Mouse (Mus musculus): Measurements from ENCODE around the gene Rnf220. TPM values are rescaled to one million over a fixed set of nuclear protein-coding genes. Genes with fewer than 3 reads are reported as not detected.

The Rnf220 gene
- polyA plus RNA-seq, 1 experiment from 2014 or later, result 116 TPM

DNA sequence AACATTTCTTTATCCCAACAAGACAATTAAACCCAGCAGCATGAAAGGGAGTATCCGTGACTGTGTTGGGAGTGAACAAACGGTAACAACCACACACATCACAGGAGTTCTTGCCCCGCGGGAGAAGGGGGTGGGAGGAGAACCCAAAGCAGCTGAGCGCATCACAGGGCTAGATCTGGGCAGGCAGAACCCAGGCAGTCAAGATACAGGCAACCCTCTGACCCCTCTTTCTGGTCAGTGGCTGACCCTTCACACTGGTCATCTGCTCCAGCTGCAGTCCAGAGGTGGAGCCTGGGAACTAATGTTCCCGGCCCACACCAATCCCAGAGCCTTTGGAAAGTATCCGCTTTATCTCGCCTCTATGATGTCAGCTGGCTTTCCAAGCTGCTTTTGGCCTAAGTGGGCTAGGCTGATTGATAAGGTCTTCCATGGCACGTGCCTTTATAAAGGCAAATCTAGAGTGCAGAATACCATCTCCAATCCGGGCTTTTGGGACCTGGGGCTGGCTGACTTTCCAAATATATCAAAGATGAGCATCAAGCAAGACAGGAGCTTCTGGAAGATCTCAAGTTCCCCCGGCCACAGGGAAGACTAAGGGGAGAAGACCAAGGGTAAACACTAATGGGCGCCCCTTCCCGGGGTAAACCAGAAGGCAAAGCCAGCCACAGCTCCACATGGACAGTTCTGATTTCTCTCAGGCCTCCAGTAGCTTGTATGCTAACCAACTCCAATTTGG lies 11.6 kb downstream of the Rnf220 start:
- Histone ChIP-seq H3K4me1 (peaks cover 30% of the 10 kb centered on the region), H3K27ac (peak overlapping the region; percentile 36; the same call in 1 of the 2 replicates), H3K9ac (peak overlapping the region; percentile 45; the same call in 1 of the 2 replicates), H3K4me3 (replicated peaks) (peak overlapping the region; percentile 46), H3K9me3 (no peaks in the 10 kb centered on the region), H3K36me3 (replicated peaks) (no peaks in the 10 kb centered on the region), H3K27me3 (peaks cover 84% of the 10 kb centered on the region), H3K4me2 (peak overlapping the region; percentile 91)
- ATAC-seq (ENCODE audit: low FRiP score), result 0 out of 2 replicates have a peak, but pooled peaks have one; percentile 1
- WGBS, result 40% methylated on average over 13 of the region's 13 CpGs

DNA sequence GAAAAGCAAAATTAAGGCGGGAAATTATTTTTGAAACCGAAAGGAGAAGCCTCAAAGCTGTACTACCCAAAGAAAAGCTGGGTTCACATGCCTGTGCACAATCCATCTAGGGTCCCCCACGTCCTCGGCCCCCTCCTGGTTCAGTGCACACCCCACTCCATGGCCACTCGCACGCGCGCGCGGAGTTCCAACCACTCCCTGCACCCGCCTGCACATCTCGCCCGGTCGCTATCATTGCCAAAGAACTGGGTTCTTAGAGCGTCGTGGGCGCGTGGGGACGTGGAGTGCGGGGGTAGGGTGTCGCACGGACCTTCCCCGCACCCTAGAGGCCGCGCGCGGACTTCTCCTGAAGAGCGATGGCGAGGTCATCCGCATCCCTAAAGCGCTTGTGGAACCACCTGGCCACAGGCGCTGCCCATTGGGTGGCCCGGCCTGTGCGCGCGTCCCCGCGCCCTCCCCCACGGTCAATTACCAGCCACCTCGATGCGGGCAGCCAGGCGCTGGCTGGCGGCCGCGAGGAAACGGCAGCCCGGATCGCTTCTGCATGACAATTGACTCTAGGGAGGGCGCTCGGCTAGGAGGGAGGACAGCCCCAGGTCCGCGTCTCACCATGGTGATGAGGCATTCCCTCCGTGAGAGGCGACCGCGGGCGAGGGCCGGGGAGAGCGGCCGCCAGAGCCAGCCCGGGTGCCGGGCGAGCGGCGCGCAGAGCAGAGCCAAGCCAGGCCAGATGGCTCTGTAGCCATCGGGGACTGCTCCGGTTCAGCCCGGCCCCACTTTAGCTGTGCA lies 12.4 kb downstream of the Rnf220 start:
- peaks cover 30% of the 10 kb centered on the region for H3K4me1 ChIP-seq
- H3K27ac ChIP-seq, result peak overlapping the region; percentile 36; the same call in 1 of the 2 replicates
- H3K9ac ChIP-seq, result peak overlapping the region; percentile 45
- H3K4me3 ChIP-seq (replicated peaks), result peak overlapping the region; percentile 46
- ATAC-seq (ENCODE audit: low FRiP score), result peak; percentile 89
- peak overlapping the region; percentile 91 for H3K4me2 ChIP-seq
- H3K27me3 ChIP-seq, result peaks cover 84% of the 10 kb centered on the region
- H3K36me3 ChIP-seq (replicated peaks), result no peaks in the 10 kb centered on the region
- under 1% methylated on average over 69 of the region's 69 CpGs for WGBS
- no peaks in the 10 kb centered on the region for H3K9me3 ChIP-seq

DNA sequence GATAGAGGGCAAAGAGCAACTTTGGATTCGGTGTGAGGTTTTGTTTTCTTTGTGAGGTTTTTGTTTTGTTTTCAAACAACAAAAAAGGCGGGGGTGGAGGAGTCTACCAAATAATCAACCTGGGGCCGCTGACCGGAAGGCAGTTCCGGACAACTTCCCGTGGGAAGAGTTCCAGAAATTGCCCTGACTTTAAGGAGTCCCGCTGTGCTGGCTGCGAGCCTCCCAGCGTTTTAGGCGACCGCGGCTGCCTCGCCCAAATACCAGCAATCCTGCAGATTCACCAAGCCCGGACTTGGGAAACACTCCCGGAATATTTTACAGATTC lies 13.0 kb downstream of the Rnf220 start:
- peak overlapping the region; percentile 45; the same call in 1 of the 2 replicates for H3K9ac ChIP-seq
- no peak overlapping the region for H3K27ac ChIP-seq
- H3K36me3 ChIP-seq (replicated peaks), result no peaks in the 10 kb centered on the region
- H3K9me3 ChIP-seq, result no peaks in the 10 kb centered on the region
- peaks cover 30% of the 10 kb centered on the region for H3K4me1 ChIP-seq
- H3K4me2 ChIP-seq, result peak overlapping the region; percentile 91
- 1% methylated on average over 15 of the region's 15 CpGs for WGBS
- ATAC-seq (ENCODE audit: low FRiP score), result no peak
- peaks cover 83% of the 10 kb centered on the region for H3K27me3 ChIP-seq
- H3K4me3 ChIP-seq (replicated peaks), result peak overlapping the region; percentile 46

DNA sequence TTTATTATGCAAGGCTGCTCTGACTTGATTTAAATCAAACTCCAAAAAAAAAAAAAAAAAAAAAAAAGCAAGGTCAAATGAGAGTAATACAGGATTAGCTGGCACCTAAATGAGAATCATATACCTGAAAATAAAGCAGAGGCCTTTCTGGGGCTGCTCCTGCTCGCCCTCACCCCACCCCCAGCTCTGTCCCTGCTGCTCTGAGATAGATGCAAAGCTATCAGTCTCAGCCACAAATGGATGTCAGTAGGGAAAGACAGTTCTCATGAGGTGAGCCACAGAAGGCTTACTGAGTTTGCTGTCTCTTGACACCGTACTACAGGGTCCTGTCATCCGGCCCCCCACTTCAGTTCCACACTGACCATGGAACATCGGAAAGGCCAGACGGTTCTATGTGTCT lies 14.7 kb downstream of the Rnf220 start:
- 81% methylated on average over 5 of the region's 5 CpGs for WGBS

DNA sequence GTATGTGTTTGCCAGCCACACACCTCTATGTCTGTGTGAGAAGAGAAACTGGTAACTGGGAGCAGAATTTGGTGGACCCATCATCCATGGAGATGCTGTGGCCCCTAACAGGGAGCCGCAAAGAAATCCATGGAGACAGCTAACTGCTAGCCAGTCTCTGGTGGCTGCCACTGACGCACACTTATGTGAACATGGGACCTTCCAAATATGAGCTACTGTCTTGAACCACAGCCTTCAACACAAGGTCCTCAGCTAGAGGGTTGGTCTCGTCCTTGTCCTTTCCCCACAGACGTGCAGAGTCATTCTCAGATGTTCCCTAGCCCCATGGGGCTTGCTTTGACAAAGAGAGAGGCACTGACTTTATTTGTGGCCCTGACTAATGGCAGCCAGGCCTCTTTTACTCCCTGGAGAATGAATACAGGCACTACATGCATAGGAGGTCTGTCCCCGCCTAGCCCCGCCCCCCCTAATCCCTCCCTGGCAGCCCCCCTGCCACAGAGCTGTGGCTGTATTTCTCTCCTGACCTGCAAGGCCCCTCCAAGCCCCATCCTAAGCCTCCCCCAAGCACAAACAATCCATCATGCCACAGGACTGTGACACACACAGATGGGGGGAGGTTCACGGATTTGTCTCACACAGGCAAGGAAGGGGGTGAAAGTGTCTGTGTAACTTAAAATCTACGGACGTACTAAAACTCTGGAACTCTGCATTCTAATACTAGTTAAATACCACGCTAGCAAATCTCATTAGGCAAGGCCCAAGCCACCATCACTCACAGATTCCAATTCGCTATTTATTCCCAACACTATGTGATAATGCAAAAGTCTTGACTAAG lies 16.0 kb downstream of the Rnf220 start:
- 34% methylated on average over 11 of the region's 11 CpGs for WGBS
- Histone ChIP-seq H3K4me3 (replicated peaks) (no peak overlapping the region), H3K36me3 (replicated peaks) (no peaks in the 10 kb centered on the region), H3K27me3 (peaks cover 77% of the 10 kb centered on the region), H3K9me3 (no peaks in the 10 kb centered on the region), H3K27ac (no peak overlapping the region), H3K9ac (no peak overlapping the region), H3K4me2 (no peak overlapping the region), H3K4me1 (peaks cover 38% of the 10 kb centered on the region)
- ATAC-seq (ENCODE audit: low FRiP score), result no peak

More for the DNA sequence above, 14.7 kb downstream of the Rnf220 start:
- Histone ChIP-seq H3K4me1 (peaks cover 41% of the 10 kb centered on the region), H3K27me3 (peaks cover 77% of the 10 kb centered on the region), H3K27ac (no peak overlapping the region), H3K9me3 (no peaks in the 10 kb centered on the region), H3K4me2 (no peak overlapping the region), H3K9ac (no peak overlapping the region), H3K4me3 (replicated peaks) (no peak overlapping the region), H3K36me3 (replicated peaks) (no peaks in the 10 kb centered on the region)
- ATAC-seq (ENCODE audit: low FRiP score), result no peak

DNA sequence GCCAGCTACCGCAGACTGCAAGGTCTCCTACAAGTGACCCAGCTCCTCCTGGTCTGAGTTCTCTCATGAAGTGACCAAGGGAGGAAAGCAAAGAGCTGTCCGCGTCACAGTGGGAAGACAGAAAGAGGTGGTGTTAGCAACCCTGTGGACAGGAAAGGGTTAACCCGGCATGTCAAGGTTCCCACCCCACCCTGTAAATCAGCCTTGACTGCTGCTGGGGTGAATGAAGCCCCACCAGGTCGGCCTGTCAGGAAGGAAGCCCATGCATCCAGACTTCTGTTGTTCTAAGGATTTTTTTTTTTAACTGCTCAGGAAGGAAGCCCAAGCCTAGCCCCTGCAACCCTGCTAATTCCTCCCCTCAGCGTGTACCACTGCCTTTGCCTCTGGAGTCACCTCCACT lies 16.9 kb downstream of the Rnf220 start:
- Histone ChIP-seq H3K4me2 (no peak overlapping the region), H3K4me1 (peaks cover 34% of the 10 kb centered on the region), H3K36me3 (replicated peaks) (no peaks in the 10 kb centered on the region), H3K27me3 (peaks cover 73% of the 10 kb centered on the region), H3K4me3 (replicated peaks) (no peak overlapping the region), H3K9me3 (no peaks in the 10 kb centered on the region), H3K27ac (no peak overlapping the region), H3K9ac (no peak overlapping the region)
- 50% methylated on average over 6 of the region's 6 CpGs for WGBS
- ATAC-seq (ENCODE audit: low FRiP score), result no peak

DNA sequence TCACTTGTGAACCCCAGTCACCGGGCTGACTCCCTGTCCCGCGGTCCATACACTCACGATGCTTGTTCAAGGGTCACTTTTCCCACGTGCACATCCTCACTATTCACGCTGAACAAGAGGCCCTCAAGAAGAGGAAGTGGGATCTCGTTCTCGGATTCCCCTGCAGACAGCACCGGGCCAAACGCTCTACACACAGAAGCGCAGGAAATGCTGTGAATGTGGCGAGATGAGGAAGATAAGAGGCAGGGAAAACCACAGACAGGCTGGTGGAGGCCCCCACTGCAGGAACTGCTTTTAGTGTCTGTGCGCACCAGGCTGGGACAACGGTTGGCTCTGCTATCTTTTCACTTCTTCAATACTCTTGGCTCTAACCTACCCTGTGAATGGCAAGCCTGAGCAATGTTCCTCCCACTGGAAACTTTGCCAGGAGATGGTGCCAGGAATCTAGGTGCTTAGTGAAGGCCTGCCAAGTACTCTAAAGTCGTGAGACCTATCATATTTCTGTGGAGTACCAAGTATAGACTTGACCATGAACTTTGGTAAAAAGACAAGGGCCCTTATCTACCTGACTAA lies 18.7 kb downstream of the Rnf220 start:
- no peak overlapping the region for H3K9ac ChIP-seq
- 85% methylated on average over 15 of the region's 15 CpGs for WGBS
- peaks cover 22% of the 10 kb centered on the region for H3K4me1 ChIP-seq
- peaks cover 70% of the 10 kb centered on the region for H3K27me3 ChIP-seq
- H3K36me3 ChIP-seq (replicated peaks), result no peaks in the 10 kb centered on the region
- no peaks in the 10 kb centered on the region for H3K9me3 ChIP-seq
- H3K27ac ChIP-seq, result no peak overlapping the region
- no peak for ATAC-seq (ENCODE audit: low FRiP score)
- H3K4me2 ChIP-seq, result no peak overlapping the region
- no peak overlapping the region for H3K4me3 ChIP-seq (replicated peaks)

DNA sequence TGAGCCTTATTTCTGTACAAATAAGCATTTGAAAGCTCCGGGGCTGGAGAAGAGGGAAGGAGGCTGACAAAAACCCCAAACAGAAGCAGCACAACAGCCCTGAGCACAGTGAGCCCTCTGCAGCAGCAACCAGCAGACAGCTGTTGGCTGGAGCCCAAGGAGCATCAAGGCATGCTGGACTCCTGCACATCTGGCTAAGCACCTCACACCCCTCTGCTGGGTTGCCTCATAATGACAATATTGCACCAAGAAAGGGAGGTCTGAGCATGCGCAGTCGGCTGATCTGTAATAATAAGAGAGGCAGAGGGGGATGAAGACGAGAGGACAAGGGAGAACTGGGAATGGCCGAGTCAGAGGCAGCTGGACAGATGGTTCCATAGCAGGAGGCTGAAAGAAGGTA lies 19.5 kb downstream of the Rnf220 start:
- no peak for ATAC-seq (ENCODE audit: low FRiP score)
- peaks cover 22% of the 10 kb centered on the region for H3K4me1 ChIP-seq
- no peaks in the 10 kb centered on the region for H3K9me3 ChIP-seq
- H3K9ac ChIP-seq, result no peak overlapping the region
- no peak overlapping the region for H3K4me3 ChIP-seq (replicated peaks)
- H3K36me3 ChIP-seq (replicated peaks), result no peaks in the 10 kb centered on the region
- no peak overlapping the region for H3K4me2 ChIP-seq
- 74% methylated on average over 5 of the region's 5 CpGs for WGBS
- no peak overlapping the region for H3K27ac ChIP-seq
- peaks cover 63% of the 10 kb centered on the region for H3K27me3 ChIP-seq

DNA sequence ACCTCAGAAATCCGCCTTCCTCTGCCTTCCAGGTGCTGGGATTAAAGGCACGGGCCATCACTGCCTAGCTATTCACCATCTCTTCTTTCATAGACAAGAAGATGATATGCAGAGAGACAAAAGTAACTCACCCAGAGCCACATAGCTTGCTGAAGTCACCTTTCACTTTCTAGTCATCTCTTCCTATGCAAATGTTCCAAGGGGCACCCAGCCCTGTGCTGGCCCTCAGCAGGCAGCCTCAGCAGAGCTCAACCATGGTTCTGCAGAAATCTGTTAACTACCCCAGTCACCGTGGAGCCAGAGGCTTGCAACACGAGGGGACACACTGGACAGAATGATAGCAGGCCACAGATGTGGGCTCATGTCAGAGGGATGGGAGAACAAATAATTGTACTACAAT lies 20.1 kb downstream of the Rnf220 start:
- no peak for ATAC-seq (ENCODE audit: low FRiP score)
- WGBS, result 61% methylated on average over 4 of the region's 4 CpGs
- no peak overlapping the region for H3K27ac ChIP-seq
- H3K4me2 ChIP-seq, result no peak overlapping the region
- H3K4me1 ChIP-seq, result peaks cover 22% of the 10 kb centered on the region
- no peaks in the 10 kb centered on the region for H3K9me3 ChIP-seq
- no peak overlapping the region for H3K4me3 ChIP-seq (replicated peaks)
- no peaks in the 10 kb centered on the region for H3K36me3 ChIP-seq (replicated peaks)
- peaks cover 57% of the 10 kb centered on the region for H3K27me3 ChIP-seq
- no peak overlapping the region for H3K9ac ChIP-seq

DNA sequence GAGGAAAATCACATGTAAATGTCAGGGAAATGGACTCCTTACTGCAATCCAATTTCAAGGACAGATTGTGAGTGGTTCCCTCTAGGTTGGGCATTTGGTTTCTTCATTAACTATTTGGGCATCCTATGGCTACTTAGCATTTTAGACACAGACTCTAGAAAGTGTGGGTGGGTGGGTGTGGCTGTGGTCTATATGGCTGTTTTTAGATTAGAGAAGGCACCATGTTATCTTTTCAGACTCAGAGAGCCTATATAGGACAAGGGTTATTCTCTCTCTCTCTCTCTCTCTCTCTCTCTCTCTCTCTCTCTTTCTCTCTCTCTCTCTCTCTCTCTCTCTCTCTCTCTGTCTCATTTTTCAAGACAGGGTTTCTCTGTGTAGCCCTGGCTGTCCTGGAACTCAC lies 20.5 kb downstream of the Rnf220 start:
- Histone ChIP-seq H3K4me3 (replicated peaks) (no peak overlapping the region), H3K9me3 (no peaks in the 10 kb centered on the region), H3K4me1 (peaks cover 21% of the 10 kb centered on the region), H3K4me2 (no peak overlapping the region), H3K36me3 (replicated peaks) (no peaks in the 10 kb centered on the region), H3K27me3 (peaks cover 53% of the 10 kb centered on the region), H3K9ac (no peak overlapping the region), H3K27ac (no peak overlapping the region)
- no peak for ATAC-seq (ENCODE audit: low FRiP score)

DNA sequence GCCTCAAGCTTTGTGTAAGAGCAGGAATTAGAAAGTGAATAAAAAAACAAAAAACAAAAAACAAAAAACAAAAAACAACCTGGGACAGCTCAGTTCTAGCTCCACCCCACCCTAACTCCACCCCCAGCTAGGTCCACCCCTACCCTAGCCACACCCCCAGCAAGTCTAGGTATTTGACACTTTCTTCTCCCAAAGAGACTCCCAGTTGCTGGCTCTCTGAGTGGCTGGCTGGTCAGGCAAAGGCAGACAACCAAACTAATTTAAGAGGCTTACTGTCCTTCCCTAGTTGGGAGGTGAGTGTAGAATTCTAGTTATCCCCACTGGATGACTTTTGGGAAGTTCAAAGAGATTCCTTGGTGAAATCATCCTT lies 22.9 kb downstream of the Rnf220 start:
- H3K4me1 ChIP-seq, result peaks cover 10% of the 10 kb centered on the region; the same call in 1 of the 2 replicates
- no peaks in the 10 kb centered on the region for H3K36me3 ChIP-seq (replicated peaks)
- no peak overlapping the region for H3K4me3 ChIP-seq (replicated peaks)
- peaks cover 40% of the 10 kb centered on the region for H3K27me3 ChIP-seq
- H3K4me2 ChIP-seq, result no peak overlapping the region
- no peak for ATAC-seq (ENCODE audit: low FRiP score)
- H3K9ac ChIP-seq, result no peak overlapping the region
- H3K27ac ChIP-seq, result no peak overlapping the region
- no peaks in the 10 kb centered on the region for H3K9me3 ChIP-seq

All from forebrain, embryonic 12.5 days (tissue).